In the genomic region with DNA sequence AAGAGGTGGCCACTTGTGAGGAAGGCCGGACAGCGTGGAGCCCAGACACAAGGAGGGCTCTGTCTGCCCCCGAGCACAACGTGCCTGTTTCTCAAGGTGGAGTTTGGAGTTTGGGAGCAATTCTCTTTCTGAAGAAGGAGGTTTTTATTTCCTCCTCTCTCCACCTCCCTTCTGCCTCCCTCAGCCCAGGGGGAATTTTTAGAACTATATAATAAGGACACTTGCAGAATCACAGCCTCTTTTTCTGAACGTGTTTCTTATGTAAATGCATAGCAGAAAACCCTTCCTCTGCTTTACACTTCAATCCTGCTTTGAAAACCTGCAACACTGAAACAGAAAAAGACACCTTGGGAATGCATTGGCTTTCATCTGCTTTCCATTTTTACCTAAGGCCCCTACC, we compare ENCODE assay signal across 19 mouse cellular contexts. TPM values are rescaled to one million over a fixed set of nuclear protein-coding genes. Genes with fewer than 3 reads are reported as not detected.
"Had no signal": no experiment of that assay in that cellular context is flagged by ENCODE, and none has a peak within 500 bp of the region (broad histone marks: within the 10 kb centered on the region; RNA-seq: fewer than 3 reads in every experiment).

No protein-coding gene starts in this region.

- H3K9me3 ChIP-seq: limb, embryonic 12.5 days; liver, embryonic 13.5 days; lung, embryonic 15.5 days; megakaryocyte, embryonic 14.5 days; midbrain, embryonic 13.5 days; neural tube, embryonic 12.5 days; stomach, embryonic 15.5 days had no signal

- H3K4me1 ChIP-seq: liver, embryonic 13.5 days had no signal

- H3K4me2 ChIP-seq: limb, embryonic 12.5 days; liver, embryonic 13.5 days; lung, embryonic 15.5 days; midbrain, embryonic 13.5 days; neural tube, embryonic 12.5 days; stomach, embryonic 15.5 days had no signal

- H3K36me3 ChIP-seq: limb, embryonic 12.5 days; liver, embryonic 13.5 days; lung, embryonic 15.5 days; midbrain, embryonic 13.5 days; neural tube, embryonic 12.5 days; stomach, embryonic 15.5 days had no signal

- H3K4me3 ChIP-seq: limb, embryonic 12.5 days; liver, embryonic 13.5 days; lung, embryonic 15.5 days; megakaryocyte, embryonic 14.5 days; midbrain, embryonic 13.5 days; neural tube, embryonic 12.5 days; stomach, embryonic 15.5 days had no signal

- H3K9ac ChIP-seq: limb, embryonic 12.5 days; liver, embryonic 13.5 days; liver, postnatal 0 days; lung, embryonic 15.5 days; midbrain, embryonic 13.5 days; neural tube, embryonic 12.5 days; stomach, embryonic 15.5 days had no signal

- H3K27me3 ChIP-seq: limb, embryonic 12.5 days; liver, embryonic 13.5 days; lung, embryonic 15.5 days; neural tube, embryonic 12.5 days; stomach, embryonic 15.5 days had no signal

- DNase-seq: kidney, adult 8-10 months; kidney, postnatal 25 days; liver; liver, embryonic 13.5 days; liver, postnatal 0 days; lung, postnatal 14 days; right cerebral cortex, postnatal 14 days; thymus, postnatal 36 days had no signal

- H3K27ac ChIP-seq: limb, embryonic 12.5 days; liver, embryonic 13.5 days; lung, embryonic 15.5 days; macrophage; neural tube, embryonic 12.5 days; stomach, embryonic 15.5 days had no signal

- ATAC-seq: intestine, postnatal 0 days; liver, postnatal 0 days; midbrain, embryonic 13.5 days had no signal

RNA-seq across cellular contexts. Expression of gene Mab21l3, which starts 54.7 kb away (rescaled TPM):
- total RNA-seq: left cerebral cortex, postnatal 10 days; monocyte, adult 5-6 weeks; neutrophil, adult 5-6 weeks had no signal
- polyA plus RNA-seq: liver, postnatal 0 days had no signal
